19 mouse cellular contexts compared by ENCODE assay signal in genomic region chr2:73608391-73608790, GRCm38 (mm10). TPM values are rescaled to one million over a fixed set of nuclear protein-coding genes. Genes with fewer than 3 reads are reported as not detected.
DNase-seq lines count a peak whose midpoint lies in the region; ATAC-seq and TF ChIP-seq lines count a peak whose summit lies in the region.
"Had no signal": no experiment of that assay in that cellular context is flagged by ENCODE, and none has a peak within 500 bp of the region (broad histone marks: within the 10 kb centered on the region; RNA-seq: fewer than 3 reads in every experiment).

No protein-coding gene starts in this region.

- peaks cover 4% of the 10 kb centered on the region; the same call in 1 of the 2 replicates for H3K36me3 ChIP-seq in intestine, embryonic 14.5 days (ENCODE audit: control insufficient read depth, insufficient read depth, low read length)
- no peaks in the 10 kb centered on the region for H3K36me3 ChIP-seq in intestine, postnatal 0 days (ENCODE audit: control insufficient read depth, insufficient read depth)
- peaks cover 5% of the 10 kb centered on the region; the same call in 1 of the 2 replicates for H3K36me3 ChIP-seq in limb, embryonic 14.5 days (ENCODE audit: control insufficient read depth, insufficient read depth, low read length)

- H3K4me1 ChIP-seq in intestine, embryonic 14.5 days (replicated peaks; ENCODE audit: control insufficient read depth, insufficient read depth, low read length) = no peaks in the 10 kb centered on the region
- H3K4me1 ChIP-seq in intestine, postnatal 0 days (replicated peaks; ENCODE audit: control insufficient read depth, insufficient read depth, low read length) = no peaks in the 10 kb centered on the region
- 0 out of 2 replicates have a peak, but pooled peaks cover 6% of the 10 kb centered on the region for H3K4me1 ChIP-seq in limb, embryonic 14.5 days (ENCODE audit: control insufficient read depth, insufficient read depth, low read length)

- no peaks in the 10 kb centered on the region for H3K9me3 ChIP-seq in intestine, embryonic 14.5 days (ENCODE audit: control insufficient read depth, low read length)
- no peaks in the 10 kb centered on the region for H3K9me3 ChIP-seq in intestine, postnatal 0 days (ENCODE audit: control insufficient read depth)
- H3K9me3 ChIP-seq in limb, embryonic 14.5 days (ENCODE audit: control insufficient read depth, low read length) = no peaks in the 10 kb centered on the region
- H3K9me3 ChIP-seq: embryonic facial prominence, embryonic 13.5 days; forebrain, embryonic 12.5 days; heart, embryonic 13.5 days; hindbrain, embryonic 12.5 days had no signal

- H3K9ac ChIP-seq in intestine, embryonic 14.5 days (ENCODE audit: low read length) = no peak overlapping the region
- no peak overlapping the region for H3K9ac ChIP-seq in intestine, postnatal 0 days (ENCODE audit: low read depth, low read length)
- no peak overlapping the region for H3K9ac ChIP-seq in limb, embryonic 14.5 days (ENCODE audit: low read depth, low read length, severe bottlenecking)
- H3K9ac ChIP-seq: embryonic facial prominence, embryonic 13.5 days; forebrain, embryonic 12.5 days; heart, embryonic 13.5 days; hindbrain, embryonic 12.5 days had no signal

- ATAC-seq in intestine, embryonic 14.5 days (replicated peaks; ENCODE audit: low FRiP score, low TSS enrichment, low read depth) = no peak
- no peak for ATAC-seq in intestine, postnatal 0 days
- no peak for ATAC-seq in limb, embryonic 14.5 days (ENCODE audit: low FRiP score, low read depth)
- ATAC-seq: forebrain, embryonic 16.5 days; hindbrain, embryonic 16.5 days had no signal

- 66% methylated on average over 6 of the region's 6 CpGs for WGBS in intestine, embryonic 14.5 days
- 73% methylated on average over 6 of the region's 6 CpGs for WGBS in intestine, postnatal 0 days
- 52% methylated on average over 6 of the region's 6 CpGs for WGBS in limb, embryonic 14.5 days

- no peak for TF ChIP-seq POLR2A in limb, embryonic 14.5 days (IDR thresholded peaks at IDR 0.05; ENCODE audit: borderline replicate concordance, extremely low read depth, insufficient read depth, insufficient read length)

- H3K27ac ChIP-seq in intestine, embryonic 14.5 days (ENCODE audit: low read depth) = no peak overlapping the region
- H3K27ac ChIP-seq in intestine, postnatal 0 days (ENCODE audit: low read depth, low read length) = no peak overlapping the region
- 0 out of 2 replicates have a peak overlapping the region, but pooled peaks have one; percentile 19 for H3K27ac ChIP-seq in limb, embryonic 14.5 days (replicated peaks; ENCODE audit: low read depth, low read length)
- H3K27ac ChIP-seq: forebrain, embryonic 12.5 days; heart, embryonic 13.5 days had no signal

- DNase-seq in intestine, embryonic 14.5 days (ENCODE audit: low spot score) = peak; percentile 23
- DNase-seq in right cerebral cortex, postnatal 14 days = peak; percentile 0
- DNase-seq in right cerebral cortex, adult 18-20 months = no peak
- no peak for DNase-seq in limb, embryonic 14.5 days (ENCODE audit: low spot score)
- DNase-seq in spleen, adult 12 weeks (ENCODE audit: low spot score) = no peak
- no peak for DNase-seq in urinary bladder, postnatal 10 days (ENCODE audit: low spot score)
- DNase-seq: cerebellum, adult 18-20 months; cerebellum, adult 9-11 months; cerebellum, postnatal 36 days; embryo, embryonic 11 days; gastrocnemius, postnatal 14 days; heart, postnatal 4 days had no signal

- H3K27me3 ChIP-seq in intestine, embryonic 14.5 days (replicated peaks; ENCODE audit: control insufficient read depth, insufficient read depth, low read length) = no peaks in the 10 kb centered on the region
- H3K27me3 ChIP-seq in intestine, postnatal 0 days (replicated peaks; ENCODE audit: control insufficient read depth, insufficient read depth, low read length) = no peaks in the 10 kb centered on the region
- no peaks in the 10 kb centered on the region for H3K27me3 ChIP-seq in limb, embryonic 14.5 days (ENCODE audit: control insufficient read depth, insufficient read depth, low read length)
- H3K27me3 ChIP-seq: embryonic facial prominence, embryonic 13.5 days; forebrain, embryonic 12.5 days; heart, embryonic 13.5 days; hindbrain, embryonic 12.5 days had no signal

- no peak overlapping the region for H3K4me2 ChIP-seq in intestine, embryonic 14.5 days (ENCODE audit: low read length)
- no peak overlapping the region for H3K4me2 ChIP-seq in intestine, postnatal 0 days (replicated peaks; ENCODE audit: low read depth)
- H3K4me2 ChIP-seq in limb, embryonic 14.5 days (replicated peaks; ENCODE audit: low read depth, low read length, severe bottlenecking) = no peak overlapping the region
- H3K4me2 ChIP-seq: embryonic facial prominence, embryonic 13.5 days; forebrain, embryonic 12.5 days; heart, embryonic 13.5 days; hindbrain, embryonic 12.5 days had no signal

- TF ChIP-seq CTCF in intestine, postnatal 0 days (IDR thresholded peaks at IDR 0.05; ENCODE audit: low read depth) = no peak

- no peak overlapping the region for H3K4me3 ChIP-seq in intestine, embryonic 14.5 days (ENCODE audit: low read depth, low read length)
- no peak overlapping the region for H3K4me3 ChIP-seq in intestine, postnatal 0 days (ENCODE audit: low read depth, low read length)
- H3K4me3 ChIP-seq in limb, embryonic 14.5 days (replicated peaks; ENCODE audit: low read length) = no peak overlapping the region
- H3K4me3 ChIP-seq: embryonic facial prominence, embryonic 13.5 days; forebrain, embryonic 12.5 days; heart, embryonic 13.5 days; hindbrain, embryonic 12.5 days had no signal

RNA-seq across cellular contexts. Expression of gene Chrna1, which starts 28.3 kb away (rescaled TPM):
- 0.08 and 0.20 TPM in 2 replicates for polyA plus RNA-seq in intestine, embryonic 14.5 days (2014; fragmentation: Nextera tagmentation; extraction: Ambion mirVana)
- polyA plus RNA-seq in intestine, postnatal 0 days (2015; fragmentation: Nextera tagmentation; extraction: Ambion mirVana) = 0.08 and 0.12 TPM in 2 replicates
- 8.9 and 9.3 TPM in 2 replicates for polyA plus RNA-seq in limb, embryonic 14.5 days (2012; rRNA removed)
- polyA plus RNA-seq in limb, embryonic 14.5 days (2014; fragmentation: Nextera tagmentation; extraction: Ambion mirVana) = 14.9 and 19.4 TPM in 2 replicates

Comparison
In these comparisons a context has a peak if more than half of its experiments do, and no peak if none do; other contexts are left out.
1. DNase-seq: peak in intestine, embryonic 14.5 days (single experiment) and right cerebral cortex, postnatal 14 days (single experiment); none in right cerebral cortex, adult 18-20 months (single experiment), limb, embryonic 14.5 days (single experiment), spleen, adult 12 weeks (single experiment) and urinary bladder, postnatal 10 days (single experiment).